Mouse (Mus musculus) MN1 (cell line): ENCODE data around the gene Olfr653.
A peak's percentile ranks its signal among the peaks of the same experiment; 100 is the strongest.

Experiments used
- DNase-seq: peaks from one replicate; pipeline ENCODE4 v3.0.0-alpha.2; 2016; ENCODE audit warnings: low spot score

The Olfr653 gene

GRCm38 (mm10) chr7:104577014-104577413 lies at the start of gene Olfr653:
Gene Olfr653 (plus strand): TSS chr7:104577314.
- DNase-seq, result no peak

GRCm38 (mm10) chr7:104549833-104550232 lies 27.3 kb upstream of the Olfr653 start, which contains the start of gene Olfr651:
Gene Olfr651 (plus strand): TSS chr7:104550133.
- no peak for DNase-seq

DNA sequence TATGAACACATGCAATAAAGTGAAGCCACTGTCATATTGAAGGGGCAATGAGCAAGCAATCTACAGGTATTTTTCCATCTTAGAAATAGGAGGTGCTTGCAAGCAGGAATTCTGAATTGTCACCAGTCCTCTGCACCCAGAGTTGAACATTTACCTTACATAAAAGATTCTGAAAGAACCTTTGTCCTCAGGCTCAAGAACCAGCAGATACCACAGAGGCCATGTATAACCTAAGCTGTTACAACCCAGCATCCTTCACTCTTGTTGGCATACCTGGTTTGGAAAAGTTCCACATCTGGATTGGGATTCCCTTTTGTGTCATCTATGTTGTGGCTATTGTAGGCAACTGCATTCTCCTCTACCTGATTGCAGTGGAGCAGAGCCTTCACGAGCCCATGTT lies 24.4 kb upstream of the Olfr653 start:
- peak; percentile 2 for DNase-seq

DNA sequence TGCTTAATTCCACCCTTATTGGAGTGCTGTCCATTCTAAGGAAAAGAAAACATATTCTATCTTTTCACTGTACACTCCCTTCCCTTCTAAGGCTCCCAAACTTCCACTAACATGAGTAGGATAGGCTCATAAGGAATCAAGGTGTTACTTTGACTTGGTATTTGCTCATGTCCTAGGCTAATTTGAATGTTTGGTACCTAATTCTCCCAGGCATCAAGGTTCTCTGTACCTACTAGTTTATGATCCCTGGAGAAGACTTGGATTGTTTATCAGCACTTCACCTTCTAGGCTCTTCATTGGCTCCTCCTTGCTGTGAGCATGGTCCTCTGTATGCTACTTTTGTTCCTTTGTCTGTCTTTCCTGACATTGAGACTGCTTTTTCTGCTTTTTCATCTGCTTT lies 16.5 kb upstream of the Olfr653 start, which contains the start of gene Olfr652:
Gene Olfr652, plus strand, starts transcription at position 301 of the 400 bp plus-strand sequence.
- no peak for DNase-seq

DNA sequence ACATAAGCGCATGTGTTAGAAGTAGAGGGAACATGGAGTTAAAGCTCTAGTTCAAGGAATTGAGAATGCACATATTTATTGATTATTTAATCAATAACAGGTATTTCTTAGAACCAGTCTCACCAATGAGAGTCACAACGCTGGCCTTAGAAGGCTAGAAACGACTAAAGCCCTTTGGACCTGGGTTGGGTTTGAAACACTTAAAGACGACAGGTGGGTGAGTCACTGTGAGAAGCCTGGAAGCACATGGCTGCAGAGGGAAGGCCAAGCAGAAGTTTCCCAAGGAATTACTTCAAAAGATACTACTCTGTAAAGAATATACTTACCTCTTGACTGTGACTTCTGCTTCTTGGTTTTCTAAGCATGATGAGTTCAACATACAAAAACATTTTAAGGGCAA lies 3.7 kb downstream of the Olfr653 start:
- no peak for DNase-seq

- no peak for DNase-seq
Observed at GRCm38 (mm10) chr7:104581429-104581828, 4.3 kb downstream of the Olfr653 start.

GRCm38 (mm10) chr7:104586725-104587124 lies 9.6 kb downstream of the Olfr653 start, which contains the start of gene Olfr654:
Gene Olfr654 (plus strand): TSS chr7:104587025.
- DNase-seq, result no peak

- DNase-seq, result no peak
Observed at GRCm38 (mm10) chr7:104588274-104588673, 11.2 kb downstream of the Olfr653 start.

- DNase-seq, result no peak
Observed at GRCm38 (mm10) chr7:104601679-104602078, 24.6 kb downstream of the Olfr653 start, which contains the start of gene Olfr655. Gene Olfr655 (minus strand): TSS chr7:104601779.

GRCm38 (mm10) chr7:104603173-104603572 lies 26.1 kb downstream of the Olfr653 start:
- no peak for DNase-seq

GRCm38 (mm10) chr7:104604727-104605126 lies 27.6 kb downstream of the Olfr653 start:
- DNase-seq, result no peak

GRCm38 (mm10) chr7:104613655-104614054 lies 36.5 kb downstream of the Olfr653 start, which contains the start of gene Olfr656:
Gene Olfr656 (plus strand): TSS chr7:104613955.
- no peak for DNase-seq

DNA sequence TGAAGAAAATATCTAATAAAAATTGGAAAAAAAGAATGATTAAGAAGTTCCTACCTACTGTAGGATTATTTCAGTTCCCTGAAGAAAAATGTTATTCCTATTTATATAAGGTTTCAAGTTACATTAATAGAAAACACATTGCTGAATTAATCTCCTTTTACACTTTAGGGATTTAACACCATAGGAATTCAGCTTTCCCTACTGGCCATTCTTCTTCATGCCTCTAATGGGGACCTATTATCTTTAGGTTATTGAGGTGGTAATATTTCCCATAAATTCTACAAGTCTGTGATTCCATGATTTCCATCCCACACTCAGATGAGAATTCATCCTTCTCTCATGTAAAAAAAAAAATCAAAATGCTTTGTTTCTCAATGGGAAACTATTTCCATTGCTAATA lies 47.4 kb downstream of the Olfr653 start, which contains the start of gene Olfr657:
Gene Olfr657, plus strand, starts transcription at position 301 of the 400 bp plus-strand sequence.
- no peak for DNase-seq
